Mouse (Mus musculus) T-cell, adult 2 months (primary cell): ENCODE results near the gene Acp2.
A peak's percentile ranks its signal among the peaks of the same experiment; 100 is the strongest.

Source experiments
- DNase-seq: peaks from one replicate; pipeline ENCODE4 v3.0.0; 2022; ENCODE audit warnings: low spot score

Gene Acp2

GRCm38 (mm10) chr2:91256256-91257125 is 53.8 kb downstream of the Acp2 start:
- peak; percentile 32 for DNase-seq

DNA sequence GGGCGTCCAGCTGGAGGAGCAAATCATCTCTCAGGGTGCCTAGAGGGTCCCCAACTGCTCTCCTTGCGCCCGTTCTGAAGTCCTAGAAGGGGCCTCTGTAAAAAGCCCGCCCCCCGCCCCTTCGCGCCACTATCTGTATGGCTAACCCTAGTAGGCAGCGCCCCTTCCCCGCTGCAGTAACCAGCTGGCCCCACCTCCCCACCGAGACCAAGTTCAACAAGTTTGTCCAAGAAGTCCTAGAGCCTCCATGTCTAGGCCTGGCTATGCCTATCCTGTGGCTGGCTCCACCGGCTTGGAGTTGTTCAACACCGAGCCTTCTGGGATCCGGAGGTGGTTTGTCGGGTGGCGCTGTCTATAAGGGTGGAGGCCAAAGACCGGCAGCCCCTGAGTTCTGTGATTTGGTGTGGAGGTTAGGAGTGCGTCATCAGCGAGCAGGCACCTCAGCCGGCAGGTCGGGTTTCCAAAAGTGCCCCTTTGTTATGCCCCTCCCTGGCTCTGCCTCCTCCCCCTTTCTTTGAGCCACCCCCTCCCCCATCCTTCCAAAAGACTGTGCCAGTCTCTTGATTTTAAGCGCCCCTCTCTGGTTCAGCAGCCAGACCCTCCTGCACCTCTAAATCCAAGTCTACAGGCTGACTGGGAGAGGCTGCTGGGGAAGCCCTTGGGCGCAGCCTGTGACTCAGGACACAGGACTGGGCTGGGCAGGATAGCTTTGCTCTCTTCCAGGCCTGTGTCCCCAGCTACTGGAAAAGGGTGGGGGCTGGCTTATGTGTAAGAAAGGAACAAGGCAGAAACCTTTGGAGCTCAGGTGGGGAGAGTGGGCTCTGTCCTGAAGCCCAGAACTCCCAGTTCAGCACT is 54.7 kb downstream of the Acp2 start:
- DNase-seq, result peak; percentile 64

- no peak for DNase-seq
These were observed 55.4 kb downstream of the Acp2 start for GRCm38 (mm10) chr2:91258054-91258453.

DNA sequence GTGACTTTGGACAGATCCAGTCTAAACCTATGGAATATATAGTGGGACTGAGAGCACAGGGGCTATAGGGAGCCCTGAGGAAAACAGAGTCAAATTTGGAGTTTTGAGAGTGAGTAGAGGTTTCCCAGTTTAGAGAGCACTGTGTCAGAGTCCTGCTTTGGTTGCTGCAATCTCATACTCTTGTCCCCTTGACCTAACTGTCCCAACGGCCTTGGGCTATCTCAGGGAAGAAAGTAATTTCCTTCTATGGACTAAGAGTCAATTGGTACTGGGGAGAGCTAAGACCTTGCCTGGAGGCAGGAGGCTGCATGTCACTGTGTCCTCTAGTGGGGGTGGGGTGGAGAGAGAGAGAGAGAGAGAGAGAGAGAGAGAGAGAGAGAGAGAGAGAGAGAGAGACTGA is 56.1 kb downstream of the Acp2 start:
- no peak for DNase-seq

GRCm38 (mm10) chr2:91259493-91259892 is 56.8 kb downstream of the Acp2 start:
- no peak for DNase-seq
